17 mouse cellular contexts compared by ENCODE assay signal in genomic region chr13:58443326-58443725, GRCm38 (mm10). TPM values are rescaled to one million over a fixed set of nuclear protein-coding genes. Genes with fewer than 3 reads are reported as not detected.
DNase-seq lines count a peak whose midpoint lies in the region; ATAC-seq and TF ChIP-seq lines count a peak whose summit lies in the region.
"Had no signal": no experiment of that assay in that cellular context is flagged by ENCODE, and none has a peak within 500 bp of the region (broad histone marks: within the 10 kb centered on the region; RNA-seq: fewer than 3 reads in every experiment).

No protein-coding gene starts in this region.

- H3K9me3 ChIP-seq in forebrain, postnatal 0 days (ENCODE audit: low read length) = no peaks in the 10 kb centered on the region
- H3K9me3 ChIP-seq in forebrain, embryonic 10.5 days = no peaks in the 10 kb centered on the region
- H3K9me3 ChIP-seq in midbrain, embryonic 14.5 days (ENCODE audit: control insufficient read depth, low read length) = no peaks in the 10 kb centered on the region
- no peaks in the 10 kb centered on the region for H3K9me3 ChIP-seq in midbrain, embryonic 10.5 days (replicated peaks)
- H3K9me3 ChIP-seq: embryonic facial prominence, embryonic 12.5 days; forebrain, embryonic 13.5 days; heart, embryonic 13.5 days; hindbrain, embryonic 12.5 days had no signal

- no peak for TF ChIP-seq CTCF in forebrain, postnatal 0 days (IDR thresholded peaks at IDR 0.05; ENCODE audit: low read depth)

- H3K4me2 ChIP-seq in forebrain, postnatal 0 days (ENCODE audit: low read depth) = no peak overlapping the region
- no peak overlapping the region for H3K4me2 ChIP-seq in midbrain, embryonic 14.5 days (ENCODE audit: low read length)
- H3K4me2 ChIP-seq: embryonic facial prominence, embryonic 12.5 days; forebrain, embryonic 13.5 days; heart, embryonic 13.5 days; hindbrain, embryonic 12.5 days had no signal

- no peak overlapping the region for H3K27ac ChIP-seq in forebrain, postnatal 0 days (ENCODE audit: low read depth, low read length)
- no peak overlapping the region for H3K27ac ChIP-seq in forebrain, embryonic 10.5 days
- no peak overlapping the region for H3K27ac ChIP-seq in midbrain, embryonic 14.5 days (replicated peaks; ENCODE audit: low read depth, low read length)
- no peak overlapping the region for H3K27ac ChIP-seq in midbrain, embryonic 10.5 days (replicated peaks)
- H3K27ac ChIP-seq: embryonic facial prominence, embryonic 12.5 days; forebrain, embryonic 13.5 days; gastrocnemius, adult 2 months; heart, embryonic 13.5 days; hindbrain, embryonic 12.5 days had no signal

- no peaks in the 10 kb centered on the region for H3K4me1 ChIP-seq in forebrain, postnatal 0 days (ENCODE audit: insufficient read depth)
- peaks cover 21% of the 10 kb centered on the region for H3K4me1 ChIP-seq in forebrain, embryonic 10.5 days
- no peaks in the 10 kb centered on the region for H3K4me1 ChIP-seq in midbrain, embryonic 14.5 days (ENCODE audit: control insufficient read depth, insufficient read depth, low read length)
- peaks cover 11% of the 10 kb centered on the region for H3K4me1 ChIP-seq in midbrain, embryonic 10.5 days
- H3K4me1 ChIP-seq: heart, embryonic 13.5 days had no signal

- no peak overlapping the region for H3K9ac ChIP-seq in forebrain, postnatal 0 days
- H3K9ac ChIP-seq in midbrain, embryonic 14.5 days (replicated peaks; ENCODE audit: low read length) = no peak overlapping the region
- H3K9ac ChIP-seq: embryonic facial prominence, embryonic 12.5 days; forebrain, embryonic 13.5 days; heart, embryonic 13.5 days; hindbrain, embryonic 12.5 days had no signal

- H3K27me3 ChIP-seq in forebrain, postnatal 0 days (ENCODE audit: insufficient read depth, low read length) = no peaks in the 10 kb centered on the region
- H3K27me3 ChIP-seq in forebrain, embryonic 10.5 days (ENCODE audit: poor library complexity, severe bottlenecking) = no peaks in the 10 kb centered on the region; the same call in 1 of the 2 replicates
- no peaks in the 10 kb centered on the region for H3K27me3 ChIP-seq in midbrain, embryonic 14.5 days (ENCODE audit: control insufficient read depth, insufficient read depth, low read length)
- no peaks in the 10 kb centered on the region for H3K27me3 ChIP-seq in midbrain, embryonic 10.5 days (ENCODE audit: low read depth, poor library complexity, severe bottlenecking)
- H3K27me3 ChIP-seq: forebrain, embryonic 13.5 days; heart, embryonic 13.5 days; hindbrain, embryonic 12.5 days had no signal

- ATAC-seq in forebrain, postnatal 0 days = peak; percentile 43; the same call in 1 of the 2 replicates
- ATAC-seq in midbrain, embryonic 14.5 days (ENCODE audit: low FRiP score, low TSS enrichment) = no peak
- peak; percentile 10; the same call in 1 of the 2 replicates for ATAC-seq in granulocyte monocyte progenitor cell, adult 5-6 weeks (replicated peaks; ENCODE audit: poor library complexity, severe bottlenecking)
- no peak for ATAC-seq in erythroid progenitor cell, adult 5-6 weeks (replicated peaks; ENCODE audit: low FRiP score, poor library complexity, severe bottlenecking)
- ATAC-seq: forebrain, embryonic 13.5 days had no signal

- DNase-seq in forebrain, postnatal 0 days = no peak
- no peak for DNase-seq in forebrain, embryonic 10.5 days (ENCODE audit: extremely low spot score, low spot score)
- DNase-seq in midbrain, embryonic 14.5 days = peak; percentile 45
- DNase-seq in midbrain, embryonic 10.5 days (ENCODE audit: low spot score) = no peak
- no peak for DNase-seq in kidney, adult 8-10 months
- DNase-seq: adrenal gland, postnatal 25 days; cerebellum, adult 18-20 months; cerebellum, adult 9-11 months; cerebellum, postnatal 36 days; gastrocnemius, postnatal 25 days had no signal

- no peaks in the 10 kb centered on the region for H3K36me3 ChIP-seq in forebrain, postnatal 0 days (ENCODE audit: insufficient read depth)
- H3K36me3 ChIP-seq in forebrain, embryonic 10.5 days (replicated peaks) = no peaks in the 10 kb centered on the region
- no peaks in the 10 kb centered on the region for H3K36me3 ChIP-seq in midbrain, embryonic 14.5 days (ENCODE audit: control insufficient read depth, insufficient read depth, low read length)
- no peaks in the 10 kb centered on the region for H3K36me3 ChIP-seq in midbrain, embryonic 10.5 days
- H3K36me3 ChIP-seq: embryonic facial prominence, embryonic 12.5 days; heart, embryonic 13.5 days; hindbrain, embryonic 12.5 days had no signal

- H3K4me3 ChIP-seq in forebrain, postnatal 0 days (ENCODE audit: low read depth, low read length) = no peak overlapping the region
- no peak overlapping the region for H3K4me3 ChIP-seq in forebrain, embryonic 10.5 days
- H3K4me3 ChIP-seq in midbrain, embryonic 14.5 days (replicated peaks; ENCODE audit: low read depth, low read length) = no peak overlapping the region
- no peak overlapping the region for H3K4me3 ChIP-seq in midbrain, embryonic 10.5 days
- H3K4me3 ChIP-seq: embryonic facial prominence, embryonic 12.5 days; forebrain, embryonic 13.5 days; gastrocnemius, adult 2 months; heart, embryonic 13.5 days; hindbrain, embryonic 12.5 days had no signal

- WGBS in forebrain, postnatal 0 days = 62% methylated on average over 4 of the region's 4 CpGs
- 83% methylated on average over 4 of the region's 4 CpGs for WGBS in forebrain, embryonic 10.5 days
- 59% methylated on average over 4 of the region's 4 CpGs for WGBS in midbrain, embryonic 14.5 days
- WGBS in midbrain, embryonic 10.5 days = 72% methylated on average over 4 of the region's 4 CpGs

RNA-seq across cellular contexts. Expression of gene Hnrnpk, which starts 40.2 kb away (rescaled TPM):
- 737 and 787 TPM in 2 replicates for total RNA-seq in forebrain, postnatal 0 days (2014; rRNA removed)
- 1,083 and 1,166 TPM in 2 replicates for polyA plus RNA-seq in forebrain, postnatal 0 days (2015; fragmentation: Nextera tagmentation; extraction: Ambion mirVana)
- polyA plus RNA-seq in forebrain, embryonic 10.5 days (2016; fragmentation: Nextera tagmentation; extraction: Ambion mirVana) = 2,219 and 2,417 TPM in 2 replicates
- polyA plus RNA-seq in midbrain, embryonic 14.5 days (2014; fragmentation: Nextera tagmentation; extraction: Ambion mirVana) = 1,214 and 1,754 TPM in 2 replicates
- polyA plus RNA-seq in midbrain, embryonic 10.5 days (2016; fragmentation: Nextera tagmentation; extraction: Ambion mirVana) = 2,221 and 2,293 TPM in 2 replicates
- total RNA-seq in granulocyte monocyte progenitor cell, adult 5-6 weeks (2014; fragmentation: Nextera tagmentation) = 748 and 806 TPM in 2 replicates
- total RNA-seq in granulocyte monocyte progenitor cell, adult 5-6 weeks (2017) = 1,667 and 2,102 TPM in 2 replicates
- 489 and 576 TPM in 2 replicates for total RNA-seq in erythroid progenitor cell, adult 5-6 weeks (2015; ENCODE audit: low replicate concordance)
- total RNA-seq in erythroid progenitor cell, adult 5-6 weeks (2017; ENCODE audit: low replicate concordance) = 788 and 801 TPM in 2 replicates

RNA-seq across cellular contexts. Expression of gene Rmi1, which starts 41.3 kb away (rescaled TPM):
- total RNA-seq in forebrain, postnatal 0 days (2014; rRNA removed) = 14.0 and 20.8 TPM in 2 replicates
- polyA plus RNA-seq in forebrain, postnatal 0 days (2015; fragmentation: Nextera tagmentation; extraction: Ambion mirVana) = 14.2 and 18.7 TPM in 2 replicates
- 30.8 and 32.7 TPM in 2 replicates for polyA plus RNA-seq in forebrain, embryonic 10.5 days (2016; fragmentation: Nextera tagmentation; extraction: Ambion mirVana)
- polyA plus RNA-seq in midbrain, embryonic 14.5 days (2014; fragmentation: Nextera tagmentation; extraction: Ambion mirVana) = 24.6 and 26.0 TPM in 2 replicates
- polyA plus RNA-seq in midbrain, embryonic 10.5 days (2016; fragmentation: Nextera tagmentation; extraction: Ambion mirVana) = 27.4 and 31.2 TPM in 2 replicates
- 34.7 and 36.1 TPM in 2 replicates for total RNA-seq in granulocyte monocyte progenitor cell, adult 5-6 weeks (2014; fragmentation: Nextera tagmentation)
- total RNA-seq in granulocyte monocyte progenitor cell, adult 5-6 weeks (2017) = 20.0 and 22.8 TPM in 2 replicates
- total RNA-seq in erythroid progenitor cell, adult 5-6 weeks (2015; ENCODE audit: low replicate concordance) = 38.1 and 42.2 TPM in 2 replicates
- total RNA-seq in erythroid progenitor cell, adult 5-6 weeks (2017; ENCODE audit: low replicate concordance) = 23.9 and 31.6 TPM in 2 replicates

RNA-seq across cellular contexts. Expression of gene 2210016F16Rik, which starts 58.3 kb away (rescaled TPM):
- total RNA-seq in forebrain, postnatal 0 days (2014; rRNA removed) = 16.0 and 16.8 TPM in 2 replicates
- 14.2 TPM in 2 replicates for polyA plus RNA-seq in forebrain, postnatal 0 days (2015; fragmentation: Nextera tagmentation; extraction: Ambion mirVana)
- polyA plus RNA-seq in forebrain, embryonic 10.5 days (2016; fragmentation: Nextera tagmentation; extraction: Ambion mirVana) = 29.1 and 29.4 TPM in 2 replicates
- 21.0 and 22.9 TPM in 2 replicates for polyA plus RNA-seq in midbrain, embryonic 14.5 days (2014; fragmentation: Nextera tagmentation; extraction: Ambion mirVana)
- 29.1 and 30.1 TPM in 2 replicates for polyA plus RNA-seq in midbrain, embryonic 10.5 days (2016; fragmentation: Nextera tagmentation; extraction: Ambion mirVana)
- total RNA-seq in granulocyte monocyte progenitor cell, adult 5-6 weeks (2014; fragmentation: Nextera tagmentation) = 12.2 and 17.8 TPM in 2 replicates
- total RNA-seq in granulocyte monocyte progenitor cell, adult 5-6 weeks (2017) = 10.6 and 16.6 TPM in 2 replicates
- 2.1 and 7.6 TPM in 2 replicates for total RNA-seq in erythroid progenitor cell, adult 5-6 weeks (2015; ENCODE audit: low replicate concordance)
- 3.1 and 7.1 TPM in 2 replicates for total RNA-seq in erythroid progenitor cell, adult 5-6 weeks (2017; ENCODE audit: low replicate concordance)

Comparison
In these comparisons a context has a peak if more than half of its experiments do, and no peak if none do; other contexts are left out.
1. ATAC-seq: peak in forebrain, postnatal 0 days (single experiment) and granulocyte monocyte progenitor cell, adult 5-6 weeks (single experiment); none in midbrain, embryonic 14.5 days (single experiment) and erythroid progenitor cell, adult 5-6 weeks (single experiment).